Mouse (Mus musculus): Measurements from ENCODE around the gene Ccl9.

Ccl9 gene

GRCm38 (mm10) chr11:83538705-83539314 is 39.6 kb downstream of the Ccl9 start:
- CTCF ChIA-PET, result interaction anchor here (0.5 kb wide), 1 partner anchor 752 kb away, joined by 7 read pairs; no protein-coding TSS in a partner anchor

- CTCF ChIA-PET, result no interaction called here
Measured at GRCm38 (mm10) chr11:83536831-83537230, 41.6 kb downstream of the Ccl9 start.

- CTCF ChIA-PET, result interaction anchor here (0.6 kb wide), 1 partner anchor 8 kb away, joined by 4 read pairs; no protein-coding TSS in a partner anchor
Measured at GRCm38 (mm10) chr11:83534609-83535423, 43.6 kb downstream of the Ccl9 start.

- CTCF ChIA-PET, result no interaction called here
Measured at GRCm38 (mm10) chr11:83534143-83534542, 44.3 kb downstream of the Ccl9 start.

GRCm38 (mm10) chr11:83533192-83533591 is 45.2 kb downstream of the Ccl9 start:
- CTCF ChIA-PET, result no interaction called here

GRCm38 (mm10) chr11:83530360-83530759 is 48.1 kb downstream of the Ccl9 start, which contains the start of gene Ccl5:
Gene Ccl5 (minus strand): TSS chr11:83530518.
- CTCF ChIA-PET, result no interaction called here

- CTCF ChIA-PET, result no interaction called here
Measured at GRCm38 (mm10) chr11:83529024-83529423, 49.4 kb downstream of the Ccl9 start.

Data from spleen, embryonic (tissue).